Mouse (Mus musculus) embryonic facial prominence, embryonic 12.5 days (tissue): ENCODE measurements at regions not wholly inside any gene's neighbourhood (a gene's known extent, or its start where the extent isn't known, plus 50 kb on each side); places are given as distances from the start of the nearest gene placed in this dataset.
"Not testable (repeated sequence)": the region's sequence is repeated elsewhere in the genome, so short reads cannot be mapped to it uniquely, and the experiment has no call there.

Source experiments
- ATAC-seq: fragments of 200-750 bp; cut with Nextera tagmentation; 2 replicates; pipeline ENCODE4 v1.8.0; 2017; ENCODE audit not compliant: insufficient number of reproducible peaks, insufficient read depth, low FRiP score, low TSS enrichment
- H3K27ac ChIP-seq: fragments of 300-500 bp; sonication (generic); 2 replicates; pipeline ENCODE4 v1.5.1; 2016; ENCODE audit warnings: mild to moderate bottlenecking
- H3K27me3 ChIP-seq: fragments of 300-500 bp; sonication (generic); 2 replicates; pipeline ENCODE4 v1.6.1; 2016; ENCODE audit warnings: mild to moderate bottlenecking, moderate library complexity
- H3K36me3 ChIP-seq: fragments of 300-500 bp; sonication (generic); 2 replicates; pipeline ENCODE4 v1.6.1; 2016; ENCODE audit warnings: mild to moderate bottlenecking
- H3K4me1 ChIP-seq: fragments of 300-500 bp; sonication (generic); 2 replicates; pipeline ENCODE4 v1.6.1; 2016
- H3K4me2 ChIP-seq: fragments of 300-500 bp; sonication (generic); replicated peaks from 2 replicates; pipeline ENCODE4 v1.6.1; 2016; ENCODE audit warnings: mild to moderate bottlenecking, moderate library complexity
- H3K4me3 ChIP-seq: fragments of 300-500 bp; sonication (generic); 2 replicates; pipeline ENCODE4 v1.5.1; 2016; ENCODE audit warnings: mild to moderate bottlenecking
- H3K9ac ChIP-seq: fragments of 300-500 bp; sonication (generic); 2 replicates; pipeline ENCODE4 v1.6.1; 2016; ENCODE audit warnings: mild to moderate bottlenecking, moderate library complexity
- H3K9me3 ChIP-seq: fragments of 300-500 bp; sonication (generic); 2 replicates; pipeline ENCODE4 v1.6.1; 2016; ENCODE audit warnings: mild to moderate bottlenecking, moderate library complexity
- WGBS: fragments of 180-500 bp; shearing (Covaris S2); methylation state at CpG from one replicate; pipeline ENCODE4 v1.1.7; 2016; 5-methylcytosine and 5-hydroxymethylcytosine counted together

DNA sequence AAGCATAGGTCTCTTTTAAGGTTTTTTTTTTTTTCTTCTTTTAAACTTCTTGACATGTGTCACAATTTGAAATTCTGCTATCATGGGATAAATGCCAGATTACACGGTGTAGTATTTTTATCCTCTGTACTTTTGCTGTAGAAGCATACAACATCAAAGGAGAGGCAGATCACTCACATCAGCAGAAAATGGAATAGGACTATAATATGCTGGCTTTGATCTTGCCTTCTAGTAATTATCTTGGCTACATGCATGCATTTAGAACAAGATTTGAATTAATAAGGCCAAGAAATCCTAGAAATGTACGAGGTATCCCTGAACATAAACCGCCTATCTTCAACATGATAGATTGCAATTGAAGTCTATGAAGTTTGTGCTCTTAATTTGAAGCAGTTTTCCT lies 251.9 kb upstream of the 1700008P02Rik start:
- H3K4me1 ChIP-seq, result no peaks in the 10 kb centered on the region
- no peak overlapping the region for H3K4me3 ChIP-seq
- ATAC-seq, result no peak
- H3K27ac ChIP-seq, result no peak overlapping the region
- H3K9ac ChIP-seq, result no peak overlapping the region
- 41% methylated on average over 3 of the region's 3 CpGs for WGBS
- no peaks in the 10 kb centered on the region for H3K9me3 ChIP-seq
- no peak overlapping the region for H3K4me2 ChIP-seq
- H3K36me3 ChIP-seq, result no peaks in the 10 kb centered on the region
- no peaks in the 10 kb centered on the region for H3K27me3 ChIP-seq

DNA sequence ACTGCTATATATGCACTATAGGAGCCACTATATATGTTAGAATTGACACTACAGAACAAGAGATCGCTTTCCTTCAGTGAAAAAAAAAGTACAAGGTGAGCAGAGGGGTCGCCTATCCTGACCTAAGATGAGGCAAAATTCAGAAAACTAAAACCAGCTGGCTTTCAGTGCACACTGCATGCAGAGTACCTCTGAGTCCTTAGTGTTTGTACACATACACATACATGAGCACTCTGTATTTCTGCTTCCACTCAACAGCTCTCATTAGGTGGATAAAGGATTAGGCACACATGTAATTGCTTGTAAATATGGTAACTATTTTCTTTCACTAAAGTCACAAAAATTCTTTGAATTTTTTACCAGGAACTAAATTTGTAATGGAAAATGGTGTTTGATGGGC lies 251.5 kb upstream of the 1700008P02Rik start:
- Histone ChIP-seq H3K9me3 (no peaks in the 10 kb centered on the region), H3K4me1 (no peaks in the 10 kb centered on the region), H3K27ac (no peak overlapping the region), H3K36me3 (no peaks in the 10 kb centered on the region), H3K4me3 (no peak overlapping the region), H3K9ac (no peak overlapping the region), H3K27me3 (no peaks in the 10 kb centered on the region), H3K4me2 (no peak overlapping the region)
- ATAC-seq, result no peak
- WGBS, result 51% methylated on average over 2 of the region's 2 CpGs

DNA sequence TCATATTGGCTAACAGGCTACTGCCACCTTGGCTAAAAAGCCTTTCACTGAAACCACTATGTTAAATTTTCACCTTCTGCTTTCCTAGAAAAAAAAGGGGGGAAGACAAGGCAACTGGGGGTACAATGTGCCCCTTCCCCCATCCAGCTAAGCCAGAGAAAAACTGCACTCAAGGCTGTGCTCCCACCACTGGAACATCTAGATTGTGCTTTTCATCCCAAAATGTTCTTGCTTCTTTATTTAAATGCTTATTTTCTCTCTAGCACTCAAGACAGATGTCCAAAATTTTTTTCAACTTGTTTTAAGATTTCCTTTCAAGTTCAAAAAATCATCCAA lies 245.9 kb upstream of the 1700008P02Rik start:
- ATAC-seq, result no peak
- no peaks in the 10 kb centered on the region for H3K27me3 ChIP-seq
- H3K4me3 ChIP-seq, result no peak overlapping the region
- no peak overlapping the region for H3K4me2 ChIP-seq
- no peaks in the 10 kb centered on the region for H3K36me3 ChIP-seq
- H3K4me1 ChIP-seq, result no peaks in the 10 kb centered on the region
- no peak overlapping the region for H3K27ac ChIP-seq
- H3K9ac ChIP-seq, result no peak overlapping the region
- 0 out of 2 replicates have a peak, but pooled peaks cover 3% of the 10 kb centered on the region for H3K9me3 ChIP-seq

DNA sequence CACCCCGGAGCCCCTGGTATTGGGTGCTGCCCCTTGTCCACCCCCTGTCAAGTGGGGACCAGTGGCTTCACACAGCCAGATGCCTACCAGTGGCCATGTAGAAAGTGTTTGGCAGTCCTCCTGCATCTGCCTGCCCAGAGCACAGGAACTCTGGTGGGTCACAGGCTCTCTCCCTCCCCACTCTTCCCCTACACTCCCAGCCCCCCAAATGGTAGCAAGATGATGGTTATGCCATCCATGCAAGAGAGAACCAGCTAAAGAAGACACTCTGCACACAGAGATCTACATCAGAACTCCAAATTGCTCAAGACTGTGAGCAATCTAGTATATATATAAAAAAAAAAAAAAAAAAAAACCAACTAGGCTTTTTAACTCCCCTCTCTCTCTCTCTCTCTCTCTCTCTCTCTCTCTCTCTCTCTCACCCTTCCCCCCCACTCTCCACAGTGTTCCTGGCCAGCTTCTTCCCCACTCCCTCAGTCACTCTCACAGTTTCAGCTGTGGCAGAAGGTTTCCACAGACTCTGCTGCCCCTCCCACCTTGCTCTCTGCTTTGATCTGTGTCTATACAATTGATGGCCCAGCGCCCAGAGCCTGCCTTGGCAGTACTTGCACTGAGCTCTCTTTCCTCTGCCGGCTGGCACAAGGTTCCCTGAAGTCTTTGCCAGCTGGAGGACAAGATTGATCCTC lies 245.4 kb upstream of the 1700008P02Rik start:
- Histone ChIP-seq H3K4me1 (no peaks in the 10 kb centered on the region), H3K4me3 (no peak overlapping the region), H3K27me3 (no peaks in the 10 kb centered on the region), H3K27ac (no peak overlapping the region), H3K9me3 (0 out of 2 replicates have a peak, but pooled peaks cover 3% of the 10 kb centered on the region), H3K9ac (no peak overlapping the region), H3K4me2 (no peak overlapping the region), H3K36me3 (no peaks in the 10 kb centered on the region)
- WGBS, result 68% methylated on average over 3 of the region's 3 CpGs
- ATAC-seq, result no peak

DNA sequence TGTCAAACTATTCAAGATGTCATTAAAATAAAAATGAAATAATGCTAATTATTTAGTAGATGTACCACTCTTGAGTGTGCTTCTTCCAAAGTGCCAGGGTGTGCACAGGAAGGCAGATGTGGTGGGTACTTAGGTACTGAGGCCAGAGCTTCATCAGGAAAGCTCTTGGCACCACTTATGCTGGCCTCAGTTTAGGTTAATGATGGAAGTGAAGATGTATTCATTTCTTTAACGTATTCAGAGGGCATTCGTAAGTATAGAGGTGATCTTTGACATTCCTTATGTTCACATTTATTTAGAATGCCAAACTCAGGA lies 239.6 kb upstream of the 1700008P02Rik start:
- no peaks in the 10 kb centered on the region for H3K27me3 ChIP-seq
- H3K4me1 ChIP-seq, result no peaks in the 10 kb centered on the region
- H3K27ac ChIP-seq, result no peak overlapping the region
- H3K9me3 ChIP-seq, result 0 out of 2 replicates have a peak, but pooled peaks cover 1% of the 10 kb centered on the region
- WGBS, result 90% methylated on average over 2 of the region's 2 CpGs
- H3K4me3 ChIP-seq, result no peak overlapping the region
- H3K9ac ChIP-seq, result no peak overlapping the region
- H3K36me3 ChIP-seq, result no peaks in the 10 kb centered on the region
- no peak for ATAC-seq
- H3K4me2 ChIP-seq, result no peak overlapping the region

DNA sequence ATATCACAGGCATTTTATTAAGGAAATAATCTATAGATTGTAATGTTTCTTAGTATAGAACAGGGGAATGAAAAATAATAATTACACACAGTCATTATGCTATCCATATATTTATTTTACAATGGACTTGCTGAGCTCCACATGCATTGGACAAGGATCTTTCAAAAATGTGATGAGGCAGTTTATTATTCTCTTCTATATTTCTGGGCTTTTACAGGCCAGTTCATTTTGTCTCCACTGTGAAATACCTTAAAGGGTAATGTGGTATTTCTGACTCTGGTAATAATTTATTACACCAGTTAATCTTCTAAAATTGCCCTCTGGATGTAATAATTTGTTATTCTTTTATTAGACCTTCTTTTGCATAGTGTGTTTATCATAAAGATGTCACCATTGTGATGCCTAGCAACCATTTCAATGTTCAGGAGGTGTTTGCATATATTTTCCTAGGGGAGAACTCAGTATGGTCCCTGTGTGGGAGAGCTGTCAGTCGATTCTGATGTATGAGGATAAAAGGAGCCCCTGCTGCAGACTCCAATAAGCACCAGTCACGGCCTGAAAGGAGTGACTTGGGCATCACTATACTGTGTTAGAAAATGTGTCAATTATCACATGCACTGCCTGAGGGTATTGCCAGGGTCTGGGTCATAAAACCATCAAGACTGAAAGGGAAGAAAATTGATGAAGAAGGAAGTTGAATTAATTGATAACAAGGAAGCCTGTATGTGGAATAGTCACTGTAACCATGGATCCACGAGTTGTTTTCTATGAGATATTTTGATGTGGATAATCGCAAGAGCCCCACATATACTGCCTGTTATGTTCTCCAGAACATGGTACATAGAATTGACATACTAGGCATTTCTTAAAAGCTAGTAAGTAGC lies 239.0 kb upstream of the 1700008P02Rik start:
- Histone ChIP-seq H3K27ac (no peak overlapping the region), H3K9me3 (no peaks in the 10 kb centered on the region), H3K4me2 (no peak overlapping the region), H3K27me3 (no peaks in the 10 kb centered on the region), H3K4me1 (no peaks in the 10 kb centered on the region), H3K4me3 (no peak overlapping the region), H3K36me3 (no peaks in the 10 kb centered on the region), H3K9ac (no peak overlapping the region)
- ATAC-seq, result no peak
- WGBS, result 61% methylated on average over 4 of the region's 4 CpGs

DNA sequence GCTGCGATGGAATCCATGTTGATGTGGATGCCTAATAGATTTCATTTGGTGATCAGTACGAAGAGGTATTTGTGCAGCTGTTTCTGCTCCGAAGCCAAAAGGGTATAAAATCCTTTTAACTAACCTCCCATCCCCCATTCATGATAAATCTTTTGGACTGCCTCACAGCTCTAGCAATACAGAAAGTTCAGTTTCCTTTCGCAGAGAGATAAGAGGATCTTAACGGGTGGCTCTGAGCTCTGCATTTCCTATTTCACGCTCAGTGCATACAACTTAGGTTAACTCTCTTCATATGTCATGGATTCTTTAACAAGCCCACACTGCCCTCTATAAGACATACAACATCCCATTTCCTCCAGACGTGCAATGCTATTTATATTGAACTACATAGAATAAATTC lies 199.1 kb upstream of the 1700008P02Rik start:
- no peaks in the 10 kb centered on the region for H3K36me3 ChIP-seq
- H3K27ac ChIP-seq, result no peak overlapping the region
- no peak overlapping the region for H3K9ac ChIP-seq
- no peaks in the 10 kb centered on the region for H3K4me1 ChIP-seq
- 57% methylated on average over 7 of the region's 7 CpGs for WGBS
- H3K9me3 ChIP-seq, result no peaks in the 10 kb centered on the region
- no peak overlapping the region for H3K4me2 ChIP-seq
- H3K27me3 ChIP-seq, result no peaks in the 10 kb centered on the region
- no peak for ATAC-seq
- no peak overlapping the region for H3K4me3 ChIP-seq

DNA sequence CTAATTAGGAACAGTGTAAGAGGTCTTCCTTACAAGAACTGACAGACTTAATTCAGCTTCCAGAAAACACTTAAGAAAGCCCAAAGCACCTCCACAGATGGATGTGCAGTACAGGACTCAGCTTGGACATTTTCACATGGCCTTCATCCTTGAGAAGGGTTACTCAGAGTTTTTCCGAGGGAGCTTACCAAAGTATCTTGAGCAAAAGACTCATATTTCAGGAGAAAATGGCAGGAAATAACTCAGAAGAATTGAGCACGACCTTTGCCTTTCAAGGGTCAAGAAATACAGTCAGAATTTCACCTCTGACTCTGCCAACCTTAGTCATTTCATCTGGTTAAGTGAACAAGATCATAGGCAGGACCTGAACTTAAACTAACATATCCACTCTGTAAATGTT lies 192.1 kb upstream of the 1700008P02Rik start:
- Histone ChIP-seq H3K4me1 (peaks cover 13% of the 10 kb centered on the region), H3K36me3 (no peaks in the 10 kb centered on the region), H3K9me3 (no peaks in the 10 kb centered on the region), H3K27ac (0 out of 2 replicates have a peak overlapping the region, but pooled peaks have one; percentile 11), H3K4me2 (no peak overlapping the region), H3K9ac (no peak overlapping the region), H3K27me3 (no peaks in the 10 kb centered on the region), H3K4me3 (no peak overlapping the region)
- WGBS, result 13% methylated on average over 2 of the region's 2 CpGs
- no peak for ATAC-seq

DNA sequence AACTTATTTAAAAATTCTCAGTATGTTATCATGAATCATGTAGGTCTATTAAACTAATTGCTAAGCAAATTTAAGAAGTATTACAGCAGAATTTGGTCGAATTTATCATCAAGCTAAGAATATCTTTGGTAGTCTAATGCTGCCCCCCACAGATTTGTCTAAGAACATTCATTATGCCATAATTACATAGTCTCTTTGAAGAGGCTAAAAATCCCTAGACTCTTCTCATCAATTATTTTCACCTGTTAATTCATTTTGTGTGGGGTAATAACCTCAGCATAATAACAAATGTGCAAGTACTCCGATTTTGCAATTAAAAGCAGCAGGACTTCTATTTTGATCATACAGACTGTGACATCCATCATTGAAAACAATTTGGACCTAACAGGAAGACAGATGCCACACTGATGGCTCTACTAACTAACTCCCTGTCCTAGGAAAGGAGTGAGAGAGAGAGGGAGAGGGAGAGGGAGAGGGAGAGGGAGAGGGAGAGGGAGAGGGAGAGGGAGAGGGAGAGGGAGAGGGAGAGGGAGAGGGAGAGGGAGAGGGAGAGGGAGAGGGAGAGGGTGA lies 189.2 kb upstream of the 1700008P02Rik start:
- Histone ChIP-seq H3K9ac (no peak overlapping the region), H3K27ac (no peak overlapping the region), H3K4me3 (no peak overlapping the region), H3K4me1 (peaks cover 13% of the 10 kb centered on the region), H3K4me2 (no peak overlapping the region), H3K27me3 (no peaks in the 10 kb centered on the region), H3K36me3 (no peaks in the 10 kb centered on the region), H3K9me3 (no peaks in the 10 kb centered on the region)
- ATAC-seq, result no peak
- WGBS, result 56% methylated on average over 2 of the region's 2 CpGs

DNA sequence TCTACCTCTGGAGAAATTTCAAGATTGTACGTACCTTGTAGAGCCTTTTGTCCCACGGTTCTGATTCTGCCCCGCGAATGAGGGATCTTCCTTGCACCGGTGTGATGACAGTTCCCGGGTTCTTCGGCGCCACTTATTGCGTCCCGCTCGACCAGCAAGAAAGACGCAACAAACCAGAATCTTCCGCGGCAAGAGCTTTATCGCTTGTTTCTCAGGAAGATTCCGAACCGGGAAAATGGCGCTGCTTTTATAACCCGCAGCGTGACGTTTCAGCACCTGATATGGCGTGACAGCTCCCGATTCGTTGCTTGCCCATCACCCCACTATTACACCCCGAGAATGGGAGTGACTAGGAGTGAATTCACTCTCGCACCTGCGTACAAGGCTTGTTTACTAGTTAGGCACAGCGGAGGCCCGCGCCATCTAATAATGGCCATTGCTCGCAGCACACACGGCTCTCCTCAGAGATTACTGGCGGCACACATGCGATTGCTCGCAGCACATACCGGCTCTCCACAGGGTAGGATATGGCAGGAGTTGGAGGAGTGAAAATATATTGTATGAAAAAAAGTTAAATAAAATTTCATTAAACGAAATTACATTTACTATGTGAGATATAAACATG lies 180.0 kb upstream of the 1700008P02Rik start:
- H3K36me3 ChIP-seq, H3K27me3 ChIP-seq, H3K9me3 ChIP-seq, H3K4me1 ChIP-seq, H3K4me2 ChIP-seq, H3K9ac ChIP-seq, H3K27ac ChIP-seq, ATAC-seq, H3K4me3 ChIP-seq: not testable (repeated sequence)
- 94% methylated on average over 34 of the region's 37 CpGs for WGBS

DNA sequence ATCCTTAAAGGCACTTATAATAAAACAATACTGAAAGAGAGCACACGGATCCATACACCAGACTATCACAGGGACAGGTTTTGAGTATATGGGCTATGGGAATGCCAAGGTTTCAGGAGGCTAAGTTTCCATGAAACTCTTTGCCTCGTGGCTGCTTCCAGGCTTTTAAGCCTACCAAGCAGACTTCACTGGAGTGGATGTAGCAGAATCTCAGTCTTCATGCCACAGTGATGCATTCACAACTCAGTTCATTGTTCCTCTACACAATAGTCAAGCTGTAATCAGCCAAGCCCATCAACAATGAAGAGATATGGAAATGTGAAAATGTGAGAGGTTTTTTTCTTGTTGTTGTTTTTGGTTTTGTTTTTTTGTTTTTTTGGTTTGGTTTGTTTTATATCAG lies 148.3 kb upstream of the 1700008P02Rik start:
- Histone ChIP-seq H3K27me3 (no peaks in the 10 kb centered on the region), H3K9ac (no peak overlapping the region), H3K27ac (no peak overlapping the region), H3K4me2 (no peak overlapping the region), H3K9me3 (no peaks in the 10 kb centered on the region), H3K4me3 (no peak overlapping the region), H3K36me3 (no peaks in the 10 kb centered on the region), H3K4me1 (no peaks in the 10 kb centered on the region)
- no peak for ATAC-seq
- 86% methylated on average over 2 of the region's 2 CpGs for WGBS

DNA sequence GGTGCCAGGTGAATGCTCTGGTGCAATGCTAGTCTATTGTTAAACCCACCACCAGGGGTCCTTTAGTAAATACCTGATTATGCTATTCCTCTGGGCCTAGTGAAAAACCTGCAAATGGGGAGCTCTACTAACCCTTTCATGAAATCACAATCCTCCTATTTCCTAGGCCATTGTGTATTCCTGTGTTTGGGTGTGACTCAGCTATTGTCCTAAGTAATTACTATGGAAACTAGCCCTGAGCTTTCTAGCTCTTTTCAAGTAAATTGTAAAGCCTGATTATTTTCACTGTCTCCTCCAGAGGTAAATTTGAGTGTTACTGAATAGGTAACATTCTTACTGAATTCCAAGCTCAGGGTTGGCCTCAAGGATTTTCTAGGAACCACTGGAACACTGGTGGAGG lies 147.8 kb upstream of the 1700008P02Rik start:
- H3K27ac ChIP-seq, result not testable (repeated sequence)

More for the DNA sequence above, 147.8 kb upstream of the 1700008P02Rik start:
- H3K27me3 ChIP-seq, ATAC-seq, H3K4me2 ChIP-seq, H3K4me1 ChIP-seq, H3K9ac ChIP-seq, H3K9me3 ChIP-seq, H3K4me3 ChIP-seq, H3K36me3 ChIP-seq: not testable (repeated sequence)
